Mouse (Mus musculus) cerebellum, adult 9-10 months (tissue): ENCODE data around the gene Pdzrn3.

Experiments
- DNase-seq: peaks from one replicate; pipeline ENCODE4 v3.0.0; 2022

The Pdzrn3 gene

GRCm38 (mm10) chr6:101287077-101287476 is 90.6 kb downstream of the Pdzrn3 start:
- DNase-seq = no peak

DNA sequence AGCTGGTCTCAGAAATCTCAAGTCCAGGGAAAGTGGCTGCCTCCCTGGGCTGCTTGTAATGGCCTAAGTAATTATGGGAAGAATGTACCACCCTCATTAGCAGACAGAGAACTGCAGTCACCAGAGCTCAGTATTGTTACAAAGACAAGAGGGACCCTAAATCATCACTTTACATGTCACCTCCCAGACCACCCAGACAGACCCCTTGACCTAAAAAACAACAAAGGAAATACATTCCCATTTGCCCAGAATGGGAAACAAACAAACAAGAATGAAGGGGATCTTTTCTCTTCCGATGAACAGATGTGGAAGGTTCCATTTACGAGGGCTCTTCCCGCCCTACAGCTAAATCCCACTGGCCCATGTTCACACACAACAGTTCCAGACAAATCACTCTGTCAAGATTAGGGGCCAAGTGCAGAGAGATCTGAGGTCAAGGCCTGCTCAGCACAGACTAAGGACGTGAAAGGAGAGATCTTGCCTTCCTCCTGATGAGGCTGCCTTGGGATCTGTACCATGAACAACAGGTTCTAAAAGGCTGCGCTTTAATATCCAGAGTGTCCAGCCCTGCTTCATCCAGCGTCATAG is 93.2 kb downstream of the Pdzrn3 start:
- DNase-seq = no peak

DNA sequence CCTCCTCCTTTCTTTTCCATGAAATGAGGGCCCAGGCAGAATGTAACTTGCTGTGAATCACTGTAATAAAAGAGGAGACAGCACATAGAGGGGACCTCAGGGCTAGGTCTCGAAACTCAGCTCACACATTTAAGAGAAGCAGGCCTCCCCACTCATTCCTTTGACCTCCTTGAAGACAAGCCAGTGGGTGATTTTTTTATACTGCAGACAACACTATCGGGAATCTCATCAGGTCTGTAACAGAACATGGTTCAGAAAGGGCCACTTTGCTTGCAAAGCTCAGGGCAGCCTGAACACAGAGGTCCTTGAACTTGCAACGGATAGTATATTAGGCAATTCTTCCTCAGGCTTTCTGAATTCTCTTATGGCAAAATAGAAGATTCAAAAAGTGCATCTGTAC is 93.8 kb downstream of the Pdzrn3 start:
- DNase-seq = no peak

DNA sequence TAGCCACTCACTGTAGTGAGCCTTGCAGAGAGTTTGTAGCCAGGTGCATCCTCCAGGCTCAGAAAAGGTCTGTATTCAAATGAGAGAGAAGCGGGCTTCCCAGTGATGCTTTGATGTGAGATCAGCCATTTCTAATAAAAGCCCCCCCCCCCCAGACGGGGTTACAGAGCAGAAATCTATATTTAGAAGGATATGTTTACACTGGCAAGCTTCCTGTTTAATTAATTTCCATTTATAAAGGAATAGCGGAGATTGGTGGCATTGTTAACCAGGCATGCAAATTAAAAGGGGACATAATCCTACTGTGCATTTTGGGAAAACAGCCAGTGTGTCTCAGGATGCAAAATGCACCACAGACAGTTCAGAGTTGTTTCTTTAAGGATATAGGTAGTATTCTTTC is 96.1 kb downstream of the Pdzrn3 start:
- DNase-seq = no peak

- DNase-seq = no peak
These were observed 96.9 kb downstream of the Pdzrn3 start for GRCm38 (mm10) chr6:101280811-101281218.

- no peak for DNase-seq
These were observed 99.3 kb downstream of the Pdzrn3 start for GRCm38 (mm10) chr6:101278286-101278932.

GRCm38 (mm10) chr6:101276261-101276660 is 101.4 kb downstream of the Pdzrn3 start:
- no peak for DNase-seq

GRCm38 (mm10) chr6:101275806-101276205 is 101.9 kb downstream of the Pdzrn3 start:
- no peak for DNase-seq

DNA sequence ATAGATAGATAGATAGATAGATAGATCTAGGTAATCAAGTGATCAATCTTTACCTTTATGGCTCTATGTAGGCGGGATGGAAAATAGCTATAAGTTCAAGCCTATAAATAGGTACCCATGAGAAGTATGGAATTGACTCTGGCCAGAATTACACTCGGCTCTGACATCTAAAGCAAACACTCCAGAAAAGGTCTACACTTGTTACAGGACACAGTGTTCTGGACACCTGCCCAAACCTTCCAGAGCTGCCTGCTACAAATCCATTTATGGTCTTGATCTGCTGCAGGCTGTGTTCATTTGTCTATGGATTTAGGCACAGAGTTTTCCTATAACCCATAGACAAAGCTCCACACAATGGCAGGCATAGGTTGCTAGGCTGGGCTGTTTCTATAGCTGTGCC is 102.9 kb downstream of the Pdzrn3 start:
- DNase-seq = no peak

DNA sequence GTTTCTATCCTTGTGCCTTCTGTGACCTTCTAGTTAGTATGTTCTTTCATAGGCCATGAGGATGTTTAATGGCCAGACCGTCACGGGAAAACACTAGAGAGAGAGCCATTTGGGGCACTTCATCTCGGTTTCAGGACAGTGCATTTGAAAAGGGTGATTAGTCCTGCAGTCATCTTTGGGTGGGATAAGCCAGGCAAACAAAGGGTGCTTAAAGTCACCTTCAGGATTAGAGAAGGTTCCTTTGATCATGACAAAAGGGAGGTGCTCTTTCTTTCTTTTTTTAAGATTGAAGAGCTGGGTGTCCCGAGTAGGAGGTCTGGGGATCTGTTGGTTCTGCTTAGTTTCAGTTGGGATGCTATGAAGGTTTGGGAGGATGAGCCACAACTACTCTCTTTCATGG is 105.4 kb downstream of the Pdzrn3 start:
- DNase-seq = no peak

DNA sequence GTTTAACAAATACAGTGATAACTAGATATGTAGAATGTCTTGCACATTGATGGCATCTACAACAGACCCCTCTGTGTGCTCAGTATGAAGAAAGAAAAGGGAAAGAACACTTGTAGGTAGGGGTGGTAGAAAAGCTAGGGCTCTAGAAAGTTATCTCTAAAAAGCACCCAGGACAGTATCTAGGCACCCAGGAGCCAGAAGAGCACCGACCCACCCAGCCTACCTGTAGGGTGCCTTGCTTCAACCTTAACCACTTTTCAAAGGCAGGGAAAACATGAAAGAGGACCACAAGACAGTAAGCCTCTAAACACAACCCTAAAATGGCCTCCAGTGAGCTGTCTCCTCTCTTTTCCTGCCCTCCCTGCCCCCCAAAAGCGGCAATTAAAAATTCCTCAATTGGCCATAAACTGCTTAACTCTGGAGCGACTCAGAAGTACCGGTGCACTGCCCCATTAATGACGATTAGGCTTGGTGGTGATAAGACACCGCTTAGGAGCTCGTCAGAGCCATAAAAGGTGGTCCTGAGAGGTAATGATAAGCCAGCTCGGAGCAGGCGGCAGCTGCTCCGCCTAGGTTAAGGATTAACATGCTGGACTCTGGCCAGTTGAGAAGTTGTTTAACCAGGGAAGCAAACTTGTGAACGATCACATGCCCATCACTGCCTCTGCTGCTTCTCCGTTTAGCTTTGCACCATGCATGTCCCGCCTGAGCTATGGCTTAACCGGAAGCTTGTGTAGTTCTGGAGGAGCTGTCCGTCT is 106.1 kb downstream of the Pdzrn3 start:
- DNase-seq = no peak

DNA sequence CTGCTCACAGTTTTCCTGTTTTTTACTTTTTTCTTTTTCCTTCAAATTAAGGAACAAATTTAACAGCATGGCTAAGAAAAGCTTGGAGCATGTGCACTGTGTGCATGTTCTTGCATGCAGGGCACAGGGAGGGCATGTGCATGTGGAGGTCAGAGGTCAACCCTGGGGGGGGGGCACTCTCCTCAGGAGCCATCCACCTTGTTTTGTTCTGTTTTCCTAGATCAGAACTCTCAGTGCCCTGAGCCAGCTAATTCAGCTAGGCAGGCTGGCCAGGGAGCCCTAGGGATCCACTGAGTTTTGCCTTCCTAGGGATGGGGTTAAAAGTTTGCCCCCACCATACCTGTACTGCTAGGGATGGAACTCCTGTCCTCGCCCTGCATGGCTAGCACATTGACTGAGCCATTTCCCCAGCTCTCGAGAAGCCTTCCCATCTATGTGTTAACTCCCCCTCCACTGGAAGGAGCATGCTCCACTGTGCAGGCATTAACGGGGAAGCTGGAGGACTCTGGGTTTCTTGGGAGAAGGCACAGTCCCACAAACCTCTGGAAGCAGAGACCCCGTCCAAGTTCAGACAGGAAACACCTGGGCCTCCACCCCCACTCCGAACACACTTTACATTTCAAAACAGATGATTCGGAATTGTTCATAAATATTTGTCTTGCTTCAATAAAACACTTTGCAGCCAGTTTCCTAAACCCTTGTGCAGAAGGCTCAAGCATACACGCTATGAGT is 107.4 kb downstream of the Pdzrn3 start:
- DNase-seq = no peak

GRCm38 (mm10) chr6:101269335-101270094 is 108.2 kb downstream of the Pdzrn3 start:
- no peak for DNase-seq

GRCm38 (mm10) chr6:101268266-101268665 is 109.4 kb downstream of the Pdzrn3 start:
- no peak for DNase-seq

DNA sequence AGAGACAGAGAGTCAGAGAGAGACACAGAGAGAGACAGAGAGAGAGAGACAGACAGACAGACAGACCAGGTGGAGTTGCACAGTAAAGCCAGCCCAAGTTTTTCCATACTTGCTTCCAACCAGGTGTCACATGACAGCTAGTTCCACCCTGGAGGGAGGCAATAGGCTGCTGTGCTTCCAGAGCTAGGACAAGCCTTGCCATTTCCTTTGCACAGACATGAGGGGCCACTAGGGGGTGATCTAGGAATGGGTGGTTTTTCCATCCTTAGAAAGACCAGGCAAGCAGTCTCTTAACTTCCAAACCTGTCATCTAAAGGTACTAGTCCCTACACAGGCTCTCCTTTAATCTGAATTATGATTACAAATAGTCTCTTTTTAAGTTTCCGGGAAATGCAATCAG is 110.9 kb downstream of the Pdzrn3 start:
- peak; percentile 13 for DNase-seq

- DNase-seq = no peak
These were observed 114.2 kb downstream of the Pdzrn3 start for GRCm38 (mm10) chr6:101263544-101263943.

GRCm38 (mm10) chr6:101261513-101261912 is 116.2 kb downstream of the Pdzrn3 start:
- DNase-seq = peak; percentile 9

GRCm38 (mm10) chr6:101259411-101259810 is 118.3 kb downstream of the Pdzrn3 start:
- DNase-seq = no peak

DNA sequence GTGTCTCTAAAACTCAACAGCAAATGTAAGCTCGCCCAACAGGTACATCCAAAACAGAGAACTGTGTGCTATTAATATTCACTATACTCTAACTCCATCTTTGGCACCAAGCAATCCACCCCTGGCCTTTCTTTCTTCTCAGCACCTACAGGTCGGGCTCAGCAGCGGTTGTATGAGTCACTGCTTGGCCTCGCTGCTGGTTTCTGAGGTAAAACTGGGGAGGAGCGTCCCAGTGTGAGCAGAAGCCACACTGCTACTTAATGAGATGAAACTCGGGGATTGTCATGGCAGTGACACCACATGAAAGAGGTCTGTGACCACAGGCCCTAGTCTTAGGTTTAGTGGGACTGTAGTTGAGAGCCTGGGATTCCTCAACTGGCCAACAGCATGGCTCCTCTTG is 120.3 kb downstream of the Pdzrn3 start:
- no peak for DNase-seq

DNA sequence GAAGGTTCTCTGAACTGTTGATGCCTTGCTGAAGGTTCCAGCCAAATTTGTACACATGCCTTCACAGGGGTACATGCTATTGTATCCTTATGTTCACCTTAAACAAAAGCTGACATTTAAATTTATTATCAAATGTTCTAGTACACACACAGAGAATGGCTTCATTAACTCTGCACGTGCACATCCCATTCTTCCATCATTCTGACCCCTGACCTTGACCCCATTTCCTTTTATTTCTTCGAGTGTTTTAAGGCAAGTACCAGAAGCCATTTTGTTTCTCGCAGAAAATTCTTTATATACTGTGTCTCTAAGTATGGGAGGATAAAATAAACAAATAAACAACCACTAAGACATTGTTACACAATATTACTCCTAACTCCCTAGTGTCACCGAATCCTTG is 123.0 kb downstream of the Pdzrn3 start:
- DNase-seq = no peak

- no peak for DNase-seq
These were observed 125.6 kb downstream of the Pdzrn3 start for GRCm38 (mm10) chr6:101251916-101252603.

GRCm38 (mm10) chr6:101251160-101251559 is 126.5 kb downstream of the Pdzrn3 start:
- no peak for DNase-seq
